Mouse (Mus musculus): ENCODE results near the gene Id1. TPM values are rescaled to one million over a fixed set of nuclear protein-coding genes. Genes with fewer than 3 reads are reported as not detected.

Id1 gene
- polyA plus RNA-seq, 1 experiment from 2014 or later, result 32.8 TPM

DNA sequence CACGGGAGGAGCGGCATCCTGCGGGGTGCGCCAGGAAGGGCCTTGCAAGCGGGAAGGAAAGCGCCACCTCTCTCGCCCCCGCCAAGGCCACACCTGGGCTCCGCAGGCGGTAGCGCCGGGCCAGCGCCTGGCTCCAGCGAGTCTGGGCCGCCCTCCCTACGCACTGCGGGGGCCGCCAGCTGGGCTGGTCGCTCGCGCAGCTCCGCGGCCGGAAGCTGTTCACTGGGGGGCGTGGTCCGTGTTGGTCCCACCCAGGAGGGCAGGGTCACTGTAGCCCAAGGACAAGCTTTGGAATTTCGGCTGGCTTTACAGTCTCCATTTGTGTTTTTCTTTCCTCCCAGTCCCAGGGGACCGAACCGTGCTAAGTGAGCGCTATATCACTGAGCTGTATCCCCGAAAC is 28.4 kb upstream of the Id1 start:
- Histone ChIP-seq H3K36me3 (ENCODE audit: control insufficient read depth, insufficient read depth, low read length) (peaks cover 53% of the 10 kb centered on the region), H3K4me1 (ENCODE audit: control insufficient read depth, insufficient read depth, low read length) (peaks cover 14% of the 10 kb centered on the region), H3K9ac (ENCODE audit: low read length) (peak overlapping the region; percentile 73), H3K4me2 (ENCODE audit: low read length) (peak overlapping the region; percentile 56), H3K27ac (ENCODE audit: low read depth, low read length) (peak overlapping the region; percentile 79), H3K27me3 (replicated peaks; ENCODE audit: control insufficient read depth, insufficient read depth, low read length) (no peaks in the 10 kb centered on the region), H3K4me3 (ENCODE audit: low read depth, low read length) (peak overlapping the region; percentile 37), H3K9me3 (replicated peaks; ENCODE audit: control insufficient read depth, low read length) (no peaks in the 10 kb centered on the region)
- DNase-seq (ENCODE audit: low spot score) (peak; percentile 87), ATAC-seq (peak; percentile 90)
- 5% methylated on average over 27 of the region's 31 CpGs for WGBS

DNA sequence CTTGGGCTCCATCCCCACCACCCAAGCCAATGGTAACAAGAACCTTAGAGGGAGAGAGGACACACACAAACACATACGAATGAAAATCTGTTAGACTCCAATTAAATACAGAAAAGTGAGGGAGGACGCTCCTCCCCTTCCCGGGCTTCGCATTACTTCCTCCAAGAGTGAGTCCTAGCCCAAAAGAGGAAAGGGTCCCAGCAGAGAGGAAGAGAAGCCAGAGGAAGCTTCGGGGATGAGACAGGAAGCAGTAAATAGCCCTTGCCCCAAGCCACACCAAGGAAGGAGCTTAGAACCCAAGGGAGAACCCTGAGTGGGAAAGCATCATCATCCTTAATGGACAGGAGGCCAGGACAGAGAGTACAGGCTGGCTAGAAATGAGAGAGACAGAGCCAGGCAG is 27.0 kb upstream of the Id1 start:
- Histone ChIP-seq H3K27me3 (replicated peaks; ENCODE audit: control insufficient read depth, insufficient read depth, low read length) (no peaks in the 10 kb centered on the region), H3K9ac (ENCODE audit: low read length) (no peak overlapping the region), H3K4me2 (ENCODE audit: low read length) (no peak overlapping the region), H3K4me3 (ENCODE audit: low read depth, low read length) (no peak overlapping the region), H3K27ac (ENCODE audit: low read depth, low read length) (no peak overlapping the region), H3K36me3 (ENCODE audit: control insufficient read depth, insufficient read depth, low read length) (peaks cover 40% of the 10 kb centered on the region), H3K9me3 (replicated peaks; ENCODE audit: control insufficient read depth, low read length) (no peaks in the 10 kb centered on the region), H3K4me1 (ENCODE audit: control insufficient read depth, insufficient read depth, low read length) (peaks cover 14% of the 10 kb centered on the region)
- DNase-seq (ENCODE audit: low spot score) (no peak), ATAC-seq (no peak)
- 95% methylated on average over 5 of the region's 5 CpGs for WGBS

DNA sequence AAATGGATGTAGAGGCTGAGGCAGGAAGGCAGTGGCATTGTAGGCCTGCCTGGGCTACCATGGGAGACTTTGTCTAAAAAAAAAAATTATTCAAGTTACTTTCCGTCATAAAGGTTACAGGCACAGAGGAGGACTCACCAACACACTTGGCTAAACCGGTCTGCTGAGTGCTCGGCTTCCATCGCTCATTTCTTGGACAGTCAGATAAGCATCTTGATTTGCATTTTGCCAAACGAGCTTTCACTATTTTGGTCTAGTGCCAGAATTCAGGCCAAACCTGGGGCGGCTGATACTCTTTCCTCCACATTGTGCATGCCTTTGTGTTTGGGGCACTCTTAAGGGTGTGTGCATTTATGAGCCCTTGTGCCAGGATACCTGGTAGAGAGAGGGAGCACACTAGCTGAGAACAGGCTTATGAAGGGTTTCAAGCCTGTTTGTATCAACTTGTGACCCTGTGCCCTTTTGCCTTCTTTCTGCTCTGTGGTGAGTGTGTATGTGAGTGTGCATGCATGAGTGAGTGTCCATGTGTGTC is 19.7 kb upstream of the Id1 start:
- H3K27me3 ChIP-seq (replicated peaks; ENCODE audit: control insufficient read depth, insufficient read depth, low read length), result no peaks in the 10 kb centered on the region
- H3K9ac ChIP-seq (ENCODE audit: low read length), result no peak overlapping the region
- ATAC-seq (no peak), DNase-seq (ENCODE audit: low spot score) (no peak)
- no peak overlapping the region for H3K4me2 ChIP-seq (ENCODE audit: low read length)
- no peaks in the 10 kb centered on the region for H3K36me3 ChIP-seq (ENCODE audit: control insufficient read depth, insufficient read depth, low read length)
- H3K9me3 ChIP-seq (replicated peaks; ENCODE audit: control insufficient read depth, low read length), result no peaks in the 10 kb centered on the region
- H3K27ac ChIP-seq (ENCODE audit: low read depth, low read length), result no peak overlapping the region
- no peak overlapping the region for H3K4me3 ChIP-seq (ENCODE audit: low read depth, low read length)
- peaks cover 4% of the 10 kb centered on the region for H3K4me1 ChIP-seq (ENCODE audit: control insufficient read depth, insufficient read depth, low read length)
- WGBS, result 36% methylated on average over 6 of the region's 6 CpGs

DNA sequence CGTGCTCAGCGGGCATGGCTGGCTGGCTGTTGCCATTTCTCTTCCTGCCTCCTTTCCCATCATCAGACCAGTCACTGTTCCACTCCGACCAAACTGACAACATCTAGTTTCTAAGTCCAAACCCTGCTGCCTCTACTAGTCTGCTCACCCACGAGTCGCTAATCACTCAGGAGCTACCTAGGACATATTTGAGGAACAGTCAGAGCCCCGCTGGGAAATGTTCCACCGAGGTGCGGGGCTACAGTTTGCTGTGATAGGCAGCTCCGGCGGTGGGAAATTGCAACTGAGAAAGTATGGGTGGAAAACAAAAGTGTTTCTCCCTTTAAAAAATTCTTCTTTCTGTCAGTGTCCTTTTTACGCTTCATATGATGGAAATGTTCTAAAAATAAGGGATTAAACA is 18.4 kb upstream of the Id1 start:
- no peaks in the 10 kb centered on the region for H3K9me3 ChIP-seq (replicated peaks; ENCODE audit: control insufficient read depth, low read length)
- 44% methylated on average over 11 of the region's 11 CpGs for WGBS
- H3K27ac ChIP-seq (ENCODE audit: low read depth, low read length), result peak overlapping the region; percentile 18; the same call in 1 of the 2 replicates
- ATAC-seq (no peak), DNase-seq (ENCODE audit: low spot score) (no peak)
- peaks cover 4% of the 10 kb centered on the region for H3K4me1 ChIP-seq (ENCODE audit: control insufficient read depth, insufficient read depth, low read length)
- no peak overlapping the region for H3K4me3 ChIP-seq (ENCODE audit: low read depth, low read length)
- no peaks in the 10 kb centered on the region for H3K36me3 ChIP-seq (ENCODE audit: control insufficient read depth, insufficient read depth, low read length)
- no peak overlapping the region for H3K9ac ChIP-seq (ENCODE audit: low read length)
- H3K27me3 ChIP-seq (replicated peaks; ENCODE audit: control insufficient read depth, insufficient read depth, low read length), result no peaks in the 10 kb centered on the region
- no peak overlapping the region for H3K4me2 ChIP-seq (ENCODE audit: low read length)

DNA sequence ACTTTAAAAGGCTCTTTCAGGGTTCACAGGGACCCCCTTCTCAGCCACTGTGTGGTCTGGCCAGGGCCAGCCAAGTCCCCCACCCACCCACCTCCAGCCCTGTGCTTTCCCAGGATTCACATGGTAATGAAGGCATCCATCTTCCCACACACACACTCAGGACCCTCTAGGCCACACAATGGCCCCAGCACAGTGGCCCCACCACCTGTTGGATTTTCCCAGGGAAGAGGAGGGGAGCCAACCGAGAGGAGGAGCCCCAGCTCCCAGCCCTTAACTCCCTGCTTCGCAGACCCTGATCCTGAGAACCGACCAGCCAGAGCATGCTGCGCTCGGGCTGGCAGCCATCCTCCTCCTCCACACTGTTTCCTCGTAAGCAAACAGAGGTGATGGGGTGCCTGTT is 18.0 kb upstream of the Id1 start:
- Histone ChIP-seq H3K4me2 (ENCODE audit: low read length) (no peak overlapping the region), H3K27me3 (replicated peaks; ENCODE audit: control insufficient read depth, insufficient read depth, low read length) (no peaks in the 10 kb centered on the region), H3K36me3 (ENCODE audit: control insufficient read depth, insufficient read depth, low read length) (no peaks in the 10 kb centered on the region), H3K4me3 (ENCODE audit: low read depth, low read length) (no peak overlapping the region), H3K9ac (ENCODE audit: low read length) (no peak overlapping the region), H3K27ac (ENCODE audit: low read depth, low read length) (no peak overlapping the region), H3K9me3 (replicated peaks; ENCODE audit: control insufficient read depth, low read length) (no peaks in the 10 kb centered on the region), H3K4me1 (ENCODE audit: control insufficient read depth, insufficient read depth, low read length) (peaks cover 4% of the 10 kb centered on the region)
- 10% methylated on average over 6 of the region's 6 CpGs for WGBS
- peak; percentile 58 for DNase-seq (ENCODE audit: low spot score)
- ATAC-seq, result peak; percentile 83

DNA sequence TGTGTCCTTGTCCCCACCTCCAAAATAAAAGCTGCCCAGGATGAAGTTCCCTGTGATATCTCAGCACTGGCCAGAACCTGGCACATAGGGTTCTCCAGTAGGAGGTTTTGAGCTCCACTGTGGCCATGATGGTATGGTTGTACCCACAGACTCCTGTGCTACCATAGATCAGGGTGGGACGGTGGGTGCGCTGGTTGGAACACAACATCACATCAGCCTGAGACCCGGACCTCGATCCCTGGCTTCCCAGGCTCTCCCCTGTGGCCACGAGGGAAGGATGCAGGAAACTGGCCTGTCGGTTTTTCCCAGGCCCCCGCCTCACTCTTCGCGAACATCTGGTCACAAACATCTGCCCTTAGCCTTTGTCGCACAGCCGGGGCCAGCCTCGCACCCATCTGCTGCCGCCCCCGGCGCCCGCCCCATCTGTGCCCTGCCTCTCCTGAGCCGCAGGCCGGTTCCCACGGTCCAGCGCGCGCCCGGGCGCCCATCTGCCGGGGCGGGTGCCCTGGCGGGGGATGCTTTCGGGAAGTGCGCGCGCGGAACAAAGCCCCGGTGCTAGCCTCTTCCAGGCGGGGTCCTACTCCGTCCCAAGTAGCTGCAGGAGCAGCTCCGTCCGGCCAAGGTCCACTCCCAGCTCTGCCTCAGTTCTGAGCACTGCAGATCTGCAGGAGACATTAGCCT is 12.3 kb upstream of the Id1 start:
- H3K9me3 ChIP-seq (replicated peaks; ENCODE audit: control insufficient read depth, low read length), result no peaks in the 10 kb centered on the region
- peak overlapping the region; percentile 22 for H3K4me3 ChIP-seq (ENCODE audit: low read depth, low read length)
- H3K4me1 ChIP-seq (ENCODE audit: control insufficient read depth, insufficient read depth, low read length), result peaks cover 7% of the 10 kb centered on the region
- peak overlapping the region; percentile 50 for H3K4me2 ChIP-seq (ENCODE audit: low read length)
- peak; percentile 66 for ATAC-seq
- H3K36me3 ChIP-seq (ENCODE audit: control insufficient read depth, insufficient read depth, low read length), result no peaks in the 10 kb centered on the region
- 6% methylated on average over 37 of the region's 37 CpGs for WGBS
- no peak overlapping the region for H3K27ac ChIP-seq (ENCODE audit: low read depth, low read length)
- H3K9ac ChIP-seq (ENCODE audit: low read length), result peak overlapping the region; percentile 57
- DNase-seq (ENCODE audit: low spot score), result peak; percentile 43
- no peaks in the 10 kb centered on the region for H3K27me3 ChIP-seq (replicated peaks; ENCODE audit: control insufficient read depth, insufficient read depth, low read length)

DNA sequence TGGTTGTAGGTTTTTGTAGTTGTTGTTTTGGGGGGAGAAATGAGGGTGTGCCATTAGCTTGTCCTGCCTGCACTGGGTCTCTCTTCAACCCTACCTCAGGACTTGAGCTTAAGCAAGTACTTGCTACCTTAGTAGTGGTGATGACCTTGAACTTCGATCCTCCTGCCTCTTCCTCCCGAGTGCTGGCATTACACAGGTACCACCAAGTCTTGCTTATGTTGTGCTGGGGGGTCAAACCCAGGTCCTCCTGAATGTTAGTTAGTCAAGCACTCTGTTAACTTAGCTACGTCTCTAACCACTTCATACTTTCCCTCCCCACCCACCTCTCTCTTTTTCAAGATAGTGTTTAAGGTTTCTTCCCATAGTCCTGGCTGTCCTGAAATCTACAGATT is 11.7 kb upstream of the Id1 start:
- 0 out of 2 replicates have a peak, but pooled peaks have one; percentile 12 for ATAC-seq
- peak overlapping the region; percentile 57 for H3K9ac ChIP-seq (ENCODE audit: low read length)
- WGBS, result 81% methylated on average over 3 of the region's 3 CpGs

DNA sequence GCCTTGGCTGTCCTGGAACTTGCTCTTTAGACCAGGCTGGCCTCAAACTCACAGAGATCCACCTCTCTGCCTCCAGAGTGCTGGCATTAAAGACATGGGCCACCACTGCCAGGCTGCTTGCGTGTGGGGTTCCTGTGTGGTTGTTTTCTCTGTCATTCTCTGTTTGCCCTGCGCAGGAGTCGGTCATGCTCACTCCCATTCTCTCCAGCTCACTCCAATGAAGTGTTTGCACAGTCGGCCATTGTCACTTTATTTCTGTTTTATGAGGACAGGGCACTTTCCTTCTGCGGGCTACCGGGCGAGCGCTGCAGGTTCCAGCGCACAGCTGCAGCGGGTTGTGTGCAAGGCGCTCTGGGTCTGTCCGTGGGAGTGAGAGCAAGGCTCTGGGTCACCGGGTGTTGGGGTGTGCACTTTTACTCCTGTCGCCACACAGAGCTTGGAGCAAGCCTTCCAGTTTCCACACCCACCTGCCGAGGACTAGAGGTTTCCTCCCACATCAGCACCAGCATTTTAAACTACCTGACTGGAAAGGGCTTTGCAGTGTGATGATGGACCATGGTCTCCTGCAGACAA is 10.8 kb upstream of the Id1 start:
- no peak overlapping the region for H3K27ac ChIP-seq (ENCODE audit: low read depth, low read length)
- H3K27me3 ChIP-seq (replicated peaks; ENCODE audit: control insufficient read depth, insufficient read depth, low read length), result no peaks in the 10 kb centered on the region
- no peaks in the 10 kb centered on the region for H3K9me3 ChIP-seq (replicated peaks; ENCODE audit: control insufficient read depth, low read length)
- no peak overlapping the region for H3K4me2 ChIP-seq (ENCODE audit: low read length)
- no peaks in the 10 kb centered on the region for H3K36me3 ChIP-seq (ENCODE audit: control insufficient read depth, insufficient read depth, low read length)
- no peak for ATAC-seq
- H3K4me1 ChIP-seq (ENCODE audit: control insufficient read depth, insufficient read depth, low read length), result peaks cover 7% of the 10 kb centered on the region; the same call in 1 of the 2 replicates
- DNase-seq (ENCODE audit: low spot score), result no peak
- H3K9ac ChIP-seq (ENCODE audit: low read length), result no peak overlapping the region
- WGBS, result 70% methylated on average over 15 of the region's 15 CpGs
- no peak overlapping the region for H3K4me3 ChIP-seq (ENCODE audit: low read depth, low read length)

More for the DNA sequence above, 11.7 kb upstream of the Id1 start:
- H3K4me2 ChIP-seq (ENCODE audit: low read length), result peak overlapping the region; percentile 50
- no peak for DNase-seq (ENCODE audit: low spot score)
- H3K27ac ChIP-seq (ENCODE audit: low read depth, low read length), result no peak overlapping the region
- peak overlapping the region; percentile 22; the same call in 1 of the 2 replicates for H3K4me3 ChIP-seq (ENCODE audit: low read depth, low read length)
- H3K4me1 ChIP-seq (ENCODE audit: control insufficient read depth, insufficient read depth, low read length), result peaks cover 7% of the 10 kb centered on the region; the same call in 1 of the 2 replicates
- no peaks in the 10 kb centered on the region for H3K9me3 ChIP-seq (replicated peaks; ENCODE audit: control insufficient read depth, low read length)
- H3K27me3 ChIP-seq (replicated peaks; ENCODE audit: control insufficient read depth, insufficient read depth, low read length), result no peaks in the 10 kb centered on the region
- H3K36me3 ChIP-seq (ENCODE audit: control insufficient read depth, insufficient read depth, low read length), result no peaks in the 10 kb centered on the region

DNA sequence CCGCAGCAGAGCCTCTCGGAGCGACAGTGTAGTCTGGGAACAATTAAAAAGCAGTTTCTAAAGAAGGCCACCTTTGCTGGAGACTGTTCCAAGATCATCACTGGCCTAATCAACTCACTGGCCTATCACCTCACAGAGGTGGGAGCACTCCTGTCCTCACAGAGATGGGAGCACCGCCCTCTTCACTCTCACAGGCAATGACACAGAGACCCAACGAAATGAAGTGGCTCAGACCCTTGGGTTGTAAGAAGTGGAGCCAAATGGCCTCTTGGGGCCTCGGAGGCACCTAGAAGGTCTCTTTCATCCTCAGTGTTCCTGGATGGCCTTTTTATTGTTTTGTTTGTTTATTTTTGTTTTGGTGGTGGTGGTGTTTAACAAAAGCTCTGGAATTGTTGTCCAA is 9.8 kb upstream of the Id1 start:
- Histone ChIP-seq H3K9me3 (replicated peaks; ENCODE audit: control insufficient read depth, low read length) (no peaks in the 10 kb centered on the region), H3K9ac (ENCODE audit: low read length) (no peak overlapping the region), H3K27ac (ENCODE audit: low read depth, low read length) (no peak overlapping the region), H3K27me3 (replicated peaks; ENCODE audit: control insufficient read depth, insufficient read depth, low read length) (no peaks in the 10 kb centered on the region), H3K4me2 (ENCODE audit: low read length) (no peak overlapping the region), H3K4me1 (ENCODE audit: control insufficient read depth, insufficient read depth, low read length) (peaks cover 7% of the 10 kb centered on the region; the same call in 1 of the 2 replicates), H3K36me3 (ENCODE audit: control insufficient read depth, insufficient read depth, low read length) (no peaks in the 10 kb centered on the region), H3K4me3 (ENCODE audit: low read depth, low read length) (no peak overlapping the region)
- ATAC-seq (no peak), DNase-seq (ENCODE audit: low spot score) (no peak)
- 81% methylated on average over 6 of the region's 6 CpGs for WGBS
